Mouse (Mus musculus) hindlimb bud, embryonic 11.5 days (tissue): ENCODE measurements around the gene Etl4.

ENCODE experiments used
- DNase-seq: peaks from one replicate; pipeline ENCODE4 v3.0.0-alpha.2; 2012; ENCODE audit warnings: low read depth, low spot score; ENCODE audit errors: extremely low spot score

Gene Etl4

DNA sequence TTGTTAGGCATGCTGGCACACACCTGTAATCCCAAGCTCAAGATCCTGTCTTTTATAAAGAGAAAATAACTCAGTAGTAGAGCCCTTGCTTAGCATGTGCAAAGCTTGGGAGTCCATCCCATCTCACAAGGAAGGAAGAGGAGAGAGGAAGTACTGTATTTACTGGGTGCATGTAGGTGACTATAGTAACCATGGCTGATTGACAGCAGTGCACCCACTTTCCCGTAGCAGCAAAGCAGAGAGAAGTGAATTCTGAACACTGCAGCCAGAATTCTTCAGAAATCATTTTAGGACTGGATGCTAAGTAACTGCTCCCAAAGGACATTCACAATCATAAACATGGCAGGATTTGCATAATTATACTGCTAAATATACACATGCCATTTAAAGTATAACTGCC, 838.1 kb downstream of the Etl4 start:
- no peak for DNase-seq

DNA sequence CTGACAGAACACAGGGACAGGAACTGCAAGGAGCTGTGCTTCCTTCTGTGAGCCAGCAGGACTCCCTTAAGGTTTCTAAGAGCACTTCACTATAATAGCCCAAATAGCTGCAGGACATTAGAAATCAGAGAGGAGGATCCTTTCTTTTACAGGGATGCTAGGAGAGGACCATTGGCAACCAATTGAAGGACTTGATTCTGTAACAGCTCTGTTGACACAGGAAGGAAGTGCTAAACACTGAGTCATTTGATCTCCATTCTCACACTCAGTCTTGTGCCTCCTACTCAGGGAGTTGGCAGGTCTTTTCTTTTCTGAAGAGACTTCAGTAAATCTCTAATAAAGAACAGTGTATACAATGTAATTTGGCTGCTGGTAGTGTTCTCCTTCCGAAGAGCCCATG, 838.9 kb downstream of the Etl4 start:
- DNase-seq, result no peak

DNA sequence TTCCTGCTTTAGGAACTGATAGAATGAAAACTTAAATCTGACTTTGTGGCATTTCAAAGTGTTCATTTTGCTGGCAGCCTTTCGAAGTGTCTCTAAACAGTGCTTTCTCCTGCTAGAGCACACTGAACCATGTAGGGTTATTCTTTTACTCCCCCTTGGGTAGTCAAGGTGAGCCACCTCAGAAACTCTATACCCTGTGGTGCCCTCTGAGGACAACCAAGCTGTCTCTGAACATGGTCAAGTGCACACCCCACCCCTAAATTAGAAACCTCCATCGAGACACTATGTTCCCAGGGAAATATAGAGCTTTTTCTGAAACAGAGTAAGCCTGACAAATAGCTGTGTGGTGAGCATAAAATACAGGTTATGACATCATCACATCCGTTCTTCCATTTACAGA, 840.1 kb downstream of the Etl4 start:
- DNase-seq, result no peak

DNA sequence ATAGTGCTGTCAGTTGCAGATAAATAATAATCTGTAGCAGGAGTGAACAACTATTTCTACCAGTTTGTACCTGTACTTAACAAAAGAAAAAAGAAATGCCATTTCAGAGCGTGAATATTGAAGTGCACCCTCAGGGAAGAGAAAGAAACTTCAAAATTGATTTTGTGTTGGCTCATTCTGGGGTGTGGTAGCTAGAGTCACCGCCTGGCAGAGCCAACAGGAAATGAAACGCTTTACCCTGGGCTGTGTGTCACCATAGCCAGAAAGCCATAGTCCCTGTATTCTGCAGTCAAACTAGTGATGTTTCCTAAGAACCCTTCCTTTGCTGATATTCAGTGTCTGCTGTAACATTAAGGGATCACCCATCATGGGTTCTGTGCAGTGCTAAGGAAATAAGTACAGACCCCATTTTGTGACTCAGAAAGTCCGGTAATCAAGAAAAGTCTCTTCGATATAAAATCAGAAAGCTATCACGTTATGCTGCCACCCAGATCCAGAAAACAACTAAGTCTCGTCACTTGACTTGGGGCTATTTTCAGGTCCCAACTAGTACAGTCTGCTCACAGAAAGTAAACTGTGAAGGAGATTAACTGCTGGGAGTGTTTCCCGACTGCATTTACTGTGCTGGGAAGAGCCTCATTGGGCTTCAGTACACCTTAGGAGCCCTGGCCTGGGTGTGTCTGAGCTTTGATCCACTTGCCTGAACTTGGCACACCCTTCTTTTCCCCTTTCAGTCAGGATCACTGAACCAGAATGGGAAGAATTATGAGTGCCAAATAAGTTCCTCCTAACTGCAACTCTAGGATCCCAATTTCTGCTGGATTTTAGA, 843.9 kb downstream of the Etl4 start:
- no peak for DNase-seq

DNA sequence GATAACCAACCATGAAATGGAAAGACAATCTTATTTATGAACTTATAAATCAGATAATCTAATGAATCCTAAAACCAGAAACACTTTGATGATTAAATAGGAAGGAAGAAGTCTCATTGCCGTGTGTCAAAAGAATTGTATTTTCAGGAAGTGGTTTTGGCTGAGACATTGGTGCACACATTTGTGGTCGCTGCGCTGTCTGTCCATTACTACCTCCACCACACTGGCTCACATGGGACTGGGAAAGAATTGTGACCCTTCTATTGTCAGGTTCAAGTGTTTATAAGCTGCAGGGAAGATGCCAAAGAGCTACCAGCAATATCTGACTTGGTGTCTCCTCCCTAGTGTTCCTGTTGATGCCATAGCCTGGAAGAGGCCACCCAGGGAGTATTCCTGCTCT, 847.4 kb downstream of the Etl4 start:
- no peak for DNase-seq

DNA sequence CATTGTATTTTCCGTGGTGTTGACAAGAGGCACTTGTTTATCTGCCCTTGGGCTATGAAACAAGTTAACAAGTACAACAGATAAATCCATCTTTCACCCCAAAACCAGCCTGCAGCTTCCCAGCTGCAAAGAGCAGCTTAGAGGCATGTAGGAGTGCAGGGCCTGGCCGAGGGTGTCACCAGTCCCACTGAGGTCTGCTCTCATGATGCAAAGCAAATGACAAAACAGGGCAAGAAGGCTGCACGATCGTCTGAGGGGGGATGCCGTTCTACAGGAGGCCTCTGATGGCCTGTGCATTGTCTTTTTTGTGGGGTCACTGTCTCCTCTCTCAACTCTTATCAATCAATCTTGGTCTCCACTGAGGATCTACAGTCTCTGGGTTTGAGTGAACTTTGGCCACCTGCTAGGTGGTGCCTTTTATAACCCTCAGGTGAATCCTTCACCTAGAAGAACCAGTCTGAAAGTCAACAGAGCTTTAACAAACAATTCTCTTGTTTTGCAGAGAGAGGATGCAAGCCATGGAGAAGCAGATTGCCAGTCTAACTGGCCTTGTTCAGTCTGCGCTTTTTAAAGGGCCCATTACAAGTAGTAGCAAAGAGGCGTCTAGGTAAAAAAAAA, 849.6 kb downstream of the Etl4 start:
- DNase-seq, result no peak

DNA sequence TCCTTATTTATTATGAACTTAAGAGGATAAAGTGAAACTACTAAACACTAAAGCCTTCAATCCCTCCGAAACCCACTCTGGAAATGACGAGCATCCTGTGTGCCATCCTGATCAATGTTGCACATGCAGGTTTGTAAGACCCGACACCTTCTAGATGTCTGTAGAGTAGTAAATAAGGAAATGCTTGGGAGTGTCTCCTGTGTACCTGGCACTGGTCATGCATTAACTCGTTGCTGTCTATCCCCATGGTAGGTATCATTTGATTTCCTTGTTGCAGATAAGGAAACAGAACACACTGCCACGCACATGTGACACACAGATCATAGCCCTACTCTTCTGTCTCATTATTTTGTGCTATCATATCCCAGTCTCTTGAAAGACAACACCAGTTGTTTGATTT, 851.7 kb downstream of the Etl4 start:
- DNase-seq, result no peak

DNA sequence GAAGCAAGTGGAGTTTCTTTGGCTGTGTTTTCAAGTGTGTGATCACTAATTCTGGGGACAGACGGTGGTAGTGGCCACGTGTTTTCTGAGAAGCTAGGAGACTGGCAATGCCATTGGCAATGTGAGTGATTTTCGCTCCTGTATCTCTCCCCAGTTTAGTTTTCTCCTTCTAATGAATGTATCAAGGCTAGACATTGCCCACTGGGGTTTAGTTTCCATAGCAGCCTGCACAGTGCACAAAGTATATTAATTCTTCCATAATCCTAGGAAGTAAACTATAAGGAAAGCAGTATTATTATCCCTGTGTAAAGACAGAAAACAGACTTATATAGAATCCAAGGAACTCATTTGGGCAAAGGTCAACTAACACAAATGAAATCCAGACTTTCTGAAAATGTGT, 852.2 kb downstream of the Etl4 start:
- DNase-seq, result no peak

DNA sequence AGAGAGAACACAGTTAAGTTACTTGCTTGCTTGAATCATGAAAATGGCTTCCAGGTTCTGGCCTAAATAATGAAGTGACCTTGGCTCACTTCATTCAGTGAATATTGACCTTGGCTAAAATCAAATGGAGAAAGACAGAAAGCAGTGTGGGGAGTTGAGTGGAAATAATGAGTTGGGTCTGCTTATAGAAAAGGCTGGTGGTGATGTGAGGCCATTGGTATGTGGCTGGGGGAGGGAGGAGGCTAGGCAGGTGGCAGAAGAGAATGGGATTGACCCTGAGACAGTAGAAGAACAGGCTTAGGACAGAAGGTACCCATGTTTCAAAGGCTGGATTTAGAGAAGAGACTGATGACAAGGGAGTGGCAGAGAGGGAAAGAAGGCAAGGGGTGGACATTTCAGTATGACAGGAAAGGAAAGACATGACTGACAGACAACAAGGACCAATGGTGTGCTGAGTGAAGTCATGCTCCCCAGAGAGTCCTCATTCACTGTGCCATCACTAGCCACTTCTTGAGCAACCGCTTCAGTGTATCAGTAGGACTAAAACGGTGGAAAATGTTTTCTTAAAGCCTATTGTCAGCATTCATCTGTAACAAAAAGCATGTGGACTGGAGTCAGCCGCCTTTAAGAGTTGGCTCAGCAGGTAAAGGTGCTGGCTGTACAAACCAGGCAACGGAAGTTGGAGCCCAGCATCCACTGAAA, 854.1 kb downstream of the Etl4 start:
- DNase-seq, result no peak

DNA sequence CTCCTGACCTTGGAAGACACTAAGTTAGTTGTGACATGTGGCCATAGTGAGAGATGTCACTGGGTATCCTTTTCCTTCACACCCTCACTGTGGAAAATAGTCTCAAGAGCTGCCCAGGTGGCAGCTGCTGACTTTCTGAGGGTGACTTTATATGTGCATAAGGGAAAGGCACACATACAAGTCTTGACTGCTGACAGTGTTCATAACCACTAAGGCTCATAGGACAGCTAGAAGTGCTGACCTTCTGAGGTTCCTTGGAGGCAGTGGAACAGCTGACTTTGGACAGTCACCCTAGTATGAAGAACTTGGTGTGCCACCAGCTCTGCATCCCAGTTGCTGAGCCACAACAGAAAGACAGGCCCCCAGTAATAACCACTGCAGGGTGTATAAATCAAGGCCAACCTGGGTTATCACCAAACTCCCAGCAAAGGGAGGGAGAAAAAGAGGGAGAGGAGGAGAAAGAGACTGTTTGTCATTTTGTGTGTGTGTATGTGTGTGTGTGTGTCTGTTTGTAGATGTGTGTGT, 855.0 kb downstream of the Etl4 start:
- no peak for DNase-seq

DNA sequence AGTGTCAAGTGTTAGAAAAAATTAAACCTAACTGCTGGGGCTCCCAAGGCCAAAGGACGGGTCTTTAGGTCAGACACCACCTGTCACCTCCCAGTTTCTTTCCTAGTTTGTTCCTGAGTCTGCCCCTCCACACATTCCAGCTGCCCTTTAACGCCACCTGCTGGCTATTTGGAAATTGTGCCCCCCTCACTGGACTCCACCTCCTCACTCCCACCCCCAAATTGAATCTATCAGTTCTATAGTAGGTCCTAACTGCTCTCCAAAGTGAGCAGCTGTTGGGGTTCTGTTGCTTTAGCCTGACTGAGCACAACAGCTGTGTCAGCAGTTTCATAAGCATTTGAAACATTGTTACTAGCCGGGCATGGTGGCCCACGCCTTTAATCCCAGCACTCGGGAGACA, 859.1 kb downstream of the Etl4 start:
- no peak for DNase-seq

DNA sequence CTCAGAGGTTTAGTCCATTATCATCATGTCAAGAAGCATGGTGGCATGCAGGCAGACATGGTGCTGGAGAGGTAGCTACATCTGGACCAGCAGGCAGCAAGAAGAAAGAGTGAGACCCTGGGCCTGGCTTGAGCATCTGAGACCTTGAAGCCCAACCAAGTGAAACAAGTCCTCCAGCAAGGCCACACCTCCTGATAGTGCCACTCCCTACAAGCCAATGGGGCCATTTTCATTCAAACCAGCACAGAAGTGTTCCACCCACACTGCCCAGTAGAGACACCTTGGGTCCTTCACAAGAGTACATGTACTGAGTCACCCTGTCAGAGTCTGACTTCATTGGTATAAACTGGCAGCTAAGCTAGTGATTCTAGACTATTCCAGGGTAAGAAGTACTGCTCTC, 860.6 kb downstream of the Etl4 start:
- DNase-seq, result no peak

DNA sequence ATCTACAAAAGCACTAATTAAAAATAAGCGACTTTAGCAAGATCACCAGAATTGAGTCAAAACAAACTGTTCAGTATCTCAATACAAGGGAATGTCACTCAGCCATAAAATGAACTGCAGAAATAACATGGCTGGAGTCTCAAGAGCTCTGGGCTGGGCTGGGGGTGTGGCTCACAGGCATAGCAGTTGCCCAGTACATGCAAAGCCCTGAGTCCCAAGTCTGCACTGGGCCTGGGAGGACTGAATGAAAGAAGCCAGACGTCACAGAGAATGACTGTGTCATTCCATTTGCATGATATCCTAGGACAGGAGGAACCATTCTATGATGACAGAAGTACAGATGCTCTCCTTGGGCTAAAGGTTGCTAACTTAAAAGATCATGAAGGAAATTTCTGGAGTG, 864.9 kb downstream of the Etl4 start:
- no peak for DNase-seq

DNA sequence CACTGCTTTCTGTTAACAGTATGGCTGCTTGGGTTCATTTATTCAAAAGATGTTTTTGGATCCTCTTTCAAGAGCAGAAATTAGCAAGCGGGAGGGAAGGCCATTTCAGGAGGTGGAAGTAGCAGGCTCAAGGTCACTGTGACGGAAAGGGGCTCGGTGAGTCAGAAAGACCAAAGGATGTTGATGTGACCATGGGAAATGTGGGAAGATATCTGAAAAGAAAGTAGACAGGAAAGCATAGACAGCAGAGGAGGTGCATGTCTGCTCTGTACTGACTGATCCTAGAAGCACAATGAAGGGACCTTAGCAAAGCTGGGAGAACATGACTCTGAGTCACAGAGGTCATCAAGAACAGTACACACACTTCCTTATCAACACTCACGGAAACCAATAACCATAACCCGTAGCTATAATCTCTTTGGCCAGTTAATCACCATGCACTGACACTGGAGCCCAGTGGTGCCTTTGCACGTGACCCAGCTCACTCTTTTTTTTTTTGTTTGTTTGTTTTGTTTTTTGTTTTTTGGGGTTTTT, 866.7 kb downstream of the Etl4 start:
- no peak for DNase-seq

DNA sequence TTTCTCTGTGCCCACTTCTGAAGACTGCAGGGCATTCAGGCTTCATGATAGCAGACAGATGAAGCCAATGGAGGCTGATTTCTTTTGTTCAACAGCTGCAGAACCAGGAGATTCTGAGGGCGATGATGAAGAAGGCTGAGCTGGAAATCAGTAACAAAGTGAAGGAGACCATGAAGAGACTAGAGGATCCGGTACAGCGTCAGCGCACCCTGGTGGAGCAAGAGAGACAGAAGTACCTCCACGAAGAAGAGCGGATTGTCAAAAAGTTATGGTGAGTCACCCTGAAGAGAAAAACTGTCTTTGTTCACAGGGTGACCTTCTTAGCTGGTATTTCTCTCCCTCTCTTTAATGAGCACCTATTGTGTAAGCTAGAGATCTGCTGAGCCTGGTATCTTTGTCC, 868.4 kb downstream of the Etl4 start:
- no peak for DNase-seq

DNA sequence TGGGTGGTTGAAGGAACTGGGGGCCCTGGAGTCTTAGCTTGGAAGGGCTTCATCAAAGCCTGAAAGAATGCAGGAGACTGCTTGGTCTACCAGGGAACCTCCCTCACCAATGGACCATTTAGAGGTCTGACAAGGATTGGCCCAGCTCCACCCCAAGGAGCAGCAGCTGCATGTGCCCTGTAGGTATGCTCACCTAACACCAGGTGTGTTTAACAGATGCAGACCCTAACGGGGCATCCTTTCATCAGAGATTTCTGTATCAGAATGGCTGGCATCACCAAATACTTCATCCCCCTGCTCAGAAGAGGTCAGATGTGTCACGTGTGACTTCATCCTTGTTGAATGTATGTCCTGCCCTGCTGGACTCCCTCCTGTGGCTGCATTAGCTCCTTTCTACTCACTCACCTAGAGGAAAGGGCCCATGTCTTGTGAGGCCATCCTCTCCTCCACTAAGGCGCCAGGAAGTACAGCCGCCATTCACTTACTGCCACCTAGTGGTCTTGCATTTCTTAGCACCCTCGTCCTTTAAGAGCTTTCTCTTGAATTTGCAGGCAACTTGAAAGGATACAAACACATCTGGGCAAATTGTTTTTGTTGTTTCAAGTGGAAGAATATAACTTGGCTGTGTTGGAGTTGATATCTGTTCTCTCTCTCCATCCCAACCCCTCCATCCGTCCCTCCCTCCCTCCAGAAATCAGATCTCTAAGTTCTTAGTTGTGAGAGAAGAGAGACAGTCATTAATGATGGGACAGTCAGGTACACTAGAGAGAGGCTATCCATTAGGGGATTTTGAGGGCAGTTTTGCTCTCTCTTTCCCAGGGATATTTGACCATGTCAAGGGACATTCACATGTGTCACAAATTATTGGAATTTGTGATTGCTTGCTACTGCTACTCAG, 870.2 kb downstream of the Etl4 start:
- DNase-seq, result peak; percentile 46

DNA sequence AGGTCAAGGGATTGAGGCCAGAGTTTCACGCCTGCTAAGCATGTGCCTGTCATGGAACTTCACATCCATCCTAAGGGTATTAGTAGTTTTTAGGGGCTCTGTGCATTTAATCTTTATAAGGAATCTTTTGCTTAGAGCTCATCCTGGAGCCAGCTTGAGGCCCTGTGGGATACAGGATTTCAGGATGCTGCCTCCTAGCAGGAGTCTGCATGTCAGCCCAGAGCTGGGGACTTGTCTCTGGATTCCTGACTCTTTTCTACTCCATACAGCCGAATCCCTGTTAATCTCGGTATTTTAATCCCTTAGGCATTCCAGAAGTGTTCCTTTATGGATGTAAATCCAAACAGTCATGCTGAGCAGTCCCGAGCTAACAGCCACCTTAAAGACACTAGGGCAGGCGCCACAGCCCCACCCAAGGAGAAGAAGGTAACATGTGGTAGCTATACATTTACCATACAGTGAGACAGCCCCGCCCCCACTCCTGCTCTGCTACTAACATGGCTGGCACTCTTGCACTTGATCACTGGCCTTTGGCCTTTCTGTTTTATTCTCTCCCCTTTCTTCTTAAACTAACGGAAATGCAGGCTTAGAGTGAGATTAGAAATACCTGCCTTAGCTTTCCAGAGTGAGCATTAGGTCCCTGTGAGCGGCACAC, 891.8 kb downstream of the Etl4 start:
- no peak for DNase-seq

DNA sequence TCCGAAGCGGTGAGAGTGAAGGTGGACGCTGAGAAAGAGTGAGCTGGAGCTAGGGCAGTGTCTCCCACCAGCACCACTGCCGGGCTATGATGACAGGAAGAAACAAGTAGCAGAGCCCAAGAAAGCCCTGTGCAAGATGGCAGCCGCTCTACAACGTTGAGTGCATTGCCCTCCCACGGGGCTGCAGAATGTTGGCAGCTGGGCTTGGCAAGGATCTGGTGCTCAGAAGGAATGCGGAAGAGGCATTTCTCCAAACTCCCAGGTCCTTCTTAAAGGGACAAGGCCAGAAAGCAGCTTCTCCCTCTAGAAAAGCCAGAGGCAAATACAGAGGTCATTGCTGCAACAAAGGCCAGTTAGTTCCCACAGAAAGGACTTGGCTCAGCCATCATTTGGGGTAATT, 901.9 kb downstream of the Etl4 start:
- DNase-seq, result no peak

DNA sequence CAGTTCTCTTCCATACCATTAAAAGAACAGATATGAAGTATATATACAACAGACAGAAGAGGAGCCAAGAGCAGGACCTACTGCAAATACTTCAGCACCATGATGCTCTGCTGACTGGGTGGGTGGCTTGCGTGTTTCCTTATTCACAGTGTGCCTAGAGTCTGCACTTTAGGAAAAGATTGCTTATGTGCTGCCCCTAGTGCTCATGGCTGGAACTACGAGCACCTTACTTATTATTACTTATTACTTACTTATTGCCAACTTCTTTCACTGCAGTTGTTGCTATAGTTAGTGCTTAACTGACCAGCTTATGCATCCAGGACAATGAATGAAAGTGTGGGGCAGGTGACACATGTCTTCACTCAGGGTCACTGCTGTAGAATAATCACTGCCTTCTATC, 904.4 kb downstream of the Etl4 start:
- no peak for DNase-seq

DNA sequence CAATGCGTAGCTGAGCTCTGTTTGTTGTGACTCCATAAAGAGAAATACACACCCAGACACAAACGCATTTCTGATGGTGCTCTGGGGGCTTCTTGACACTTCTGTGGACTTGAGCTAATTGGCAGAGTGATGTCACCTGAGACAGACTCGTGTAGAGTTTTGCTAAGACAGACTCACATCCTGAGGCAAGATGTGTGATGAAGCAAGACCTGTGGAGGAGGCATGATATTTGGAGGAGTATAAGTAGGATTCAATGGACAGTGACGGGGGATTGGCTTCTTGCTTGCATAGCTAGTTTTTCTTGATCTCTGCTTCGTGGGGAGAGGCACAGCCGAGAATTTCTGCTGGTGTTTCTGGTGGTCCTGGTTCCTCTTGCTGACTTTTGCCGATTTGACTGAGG, 908.6 kb downstream of the Etl4 start:
- no peak for DNase-seq
